Mouse (Mus musculus) cortical plate, adult 2 months (tissue): ENCODE results near the gene Pdxdc1.

Experiments
- CTCF ChIP-seq: fragments of 200-500 bp; IDR thresholded peaks from 2 replicates; pipeline ENCODE4 v1.5.1; 2011; ENCODE audit warnings: mild to moderate bottlenecking, control low read depth, low read length; ENCODE audit not compliant: insufficient read depth; ENCODE audit errors: extremely low read depth
- POLR2A ChIP-seq: fragments of 200-500 bp; IDR thresholded peaks from 2 replicates; pipeline ENCODE4 v1.6.1; 2011; ENCODE audit warnings: mild to moderate bottlenecking, low read length, control low read depth; ENCODE audit not compliant: insufficient read depth; ENCODE audit errors: extremely low read depth

DNA sequence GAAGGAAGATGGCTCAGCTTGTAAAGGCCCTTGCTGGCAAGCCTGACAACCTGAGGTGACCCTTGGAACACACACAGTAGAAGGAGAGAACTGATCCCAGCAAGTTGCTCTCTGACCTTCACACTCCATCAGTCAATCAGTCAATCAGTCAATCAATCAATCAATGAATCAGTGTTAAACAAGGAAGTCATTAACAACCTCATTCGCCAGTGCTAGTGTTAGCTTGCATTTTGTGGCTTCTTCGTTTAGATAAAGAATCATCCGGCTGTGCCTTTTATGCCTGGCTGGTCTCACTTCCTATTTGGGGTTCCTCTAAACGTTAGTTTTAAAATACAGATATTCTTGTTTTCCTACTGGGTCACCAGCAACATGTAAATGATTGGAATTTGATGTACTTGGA, 41.2 kb upstream of the Pdxdc1 start:
- no peak for TF ChIP-seq POLR2A
- no peak for TF ChIP-seq CTCF
